Mouse (Mus musculus) central nervous system, embryonic 14 days (tissue): Measurements from ENCODE around the gene Rnf166. TPM values are rescaled to one million over a fixed set of nuclear protein-coding genes. Genes with fewer than 3 reads are reported as not detected.

Experiments
- polyA plus RNA-seq: library from polyadenylated mRNA; depleted of rRNA; stranded (reverse); fragments of >200 nt; gene quantifications from 2 replicates; pipeline ENCODE4 v1.2.3, GENCODE M21; 2012; rRNA removed

The Rnf166 gene
- polyA plus RNA-seq = 60.5 and 60.6 TPM in 2 replicates

GRCm38 (mm10) chr8:122475580-122476320 lies at the start of gene Rnf166, which contains the start of gene Ctu2:
TSS of gene Rnf166 (minus strand) at chr8:122476064.
TSS of gene Ctu2 (plus strand) at chr8:122476143.

DNA sequence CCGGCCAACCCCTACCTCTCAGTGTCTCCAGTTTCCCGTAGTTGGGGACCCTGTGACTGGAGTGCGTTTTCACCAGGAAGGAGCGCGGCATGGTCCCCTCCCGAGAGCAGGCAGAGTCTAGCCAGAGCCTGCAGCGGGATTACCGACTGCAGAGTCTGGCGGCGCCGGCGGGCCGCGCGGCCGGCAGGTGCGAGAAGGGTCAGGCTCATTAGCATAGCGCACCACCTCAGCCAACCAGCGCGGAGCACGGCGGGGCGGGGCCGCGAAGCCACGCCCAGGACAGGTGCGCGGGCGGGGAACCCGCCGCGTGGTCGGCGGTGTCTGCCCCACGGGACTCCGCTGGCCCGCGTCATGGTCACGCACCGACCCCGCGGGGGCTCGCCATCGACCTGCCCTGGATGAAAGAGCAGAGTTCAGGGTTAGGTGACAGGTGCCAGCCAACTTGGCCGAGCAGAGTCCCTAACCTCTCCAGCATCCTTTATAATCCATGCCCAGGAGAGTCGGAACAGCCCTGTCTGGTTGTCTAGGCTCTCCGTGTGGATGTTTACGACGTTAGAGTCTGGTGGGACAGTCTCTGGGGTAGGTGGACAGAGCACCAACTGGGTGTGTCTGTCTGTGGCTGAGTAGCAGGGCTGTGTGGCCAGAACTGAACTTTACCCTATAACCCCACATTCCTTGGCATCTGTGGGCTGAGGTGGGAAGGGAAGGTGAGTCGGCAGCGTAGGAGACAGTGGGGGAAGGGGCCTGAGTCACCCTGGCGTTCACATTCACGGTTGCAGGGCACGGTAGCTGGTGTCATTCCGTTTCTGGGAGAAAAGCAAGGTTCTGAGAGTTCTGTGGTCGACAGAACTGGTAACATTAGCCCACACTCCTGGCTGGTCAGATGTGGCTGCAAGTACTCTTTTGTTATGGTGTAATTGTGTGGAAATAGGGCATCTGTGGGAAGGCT lies 15.1 kb downstream of the Rnf166 start, which contains the start of gene Snai3:
Gene Snai3, minus strand, starts transcription at position 210 of the 949 bp plus-strand sequence.

DNA sequence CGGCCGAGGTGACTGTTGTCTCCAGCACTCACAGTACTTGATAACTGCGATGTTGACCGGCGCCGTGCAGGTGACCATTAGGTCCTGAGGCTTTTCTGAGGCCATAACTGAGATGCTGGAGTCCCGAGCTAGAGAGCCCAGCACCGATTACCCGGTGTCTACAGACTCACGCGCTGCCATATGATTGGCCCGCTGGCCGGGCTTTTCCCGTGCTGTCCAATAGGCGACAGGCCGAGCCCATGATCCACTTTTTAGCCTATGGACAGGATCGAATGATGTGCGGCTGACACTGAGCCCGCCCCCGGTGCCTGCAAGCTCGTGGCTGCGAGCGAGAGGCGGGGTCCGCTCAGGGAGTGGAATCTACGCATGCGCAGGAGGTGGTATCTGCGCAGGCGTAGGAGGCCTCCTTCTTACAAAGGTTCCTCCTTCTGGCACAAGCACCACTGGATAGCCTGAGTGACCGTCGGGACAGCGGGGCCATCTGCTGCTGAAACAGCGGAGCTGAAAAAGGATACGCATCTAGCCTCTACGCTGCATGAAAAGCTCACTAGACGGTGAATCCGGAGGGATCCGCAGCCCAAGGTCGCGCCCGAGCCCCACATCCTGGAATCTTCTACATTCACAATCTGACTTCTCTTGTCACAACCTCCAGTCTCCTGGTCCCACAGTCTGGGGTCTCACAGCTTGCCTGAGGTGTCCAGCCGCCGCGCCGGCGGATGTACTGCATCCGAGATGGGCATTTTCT lies 32.4 kb downstream of the Rnf166 start, which contains the start of gene Mvd:
Gene Mvd, minus strand, starts transcription at position 161 of the 745 bp plus-strand sequence.

GRCm38 (mm10) chr8:122432443-122433268 lies 43.2 kb downstream of the Rnf166 start, which contains the start of gene Cyba:
TSS of gene Cyba (minus strand) at chr8:122432930.

DNA sequence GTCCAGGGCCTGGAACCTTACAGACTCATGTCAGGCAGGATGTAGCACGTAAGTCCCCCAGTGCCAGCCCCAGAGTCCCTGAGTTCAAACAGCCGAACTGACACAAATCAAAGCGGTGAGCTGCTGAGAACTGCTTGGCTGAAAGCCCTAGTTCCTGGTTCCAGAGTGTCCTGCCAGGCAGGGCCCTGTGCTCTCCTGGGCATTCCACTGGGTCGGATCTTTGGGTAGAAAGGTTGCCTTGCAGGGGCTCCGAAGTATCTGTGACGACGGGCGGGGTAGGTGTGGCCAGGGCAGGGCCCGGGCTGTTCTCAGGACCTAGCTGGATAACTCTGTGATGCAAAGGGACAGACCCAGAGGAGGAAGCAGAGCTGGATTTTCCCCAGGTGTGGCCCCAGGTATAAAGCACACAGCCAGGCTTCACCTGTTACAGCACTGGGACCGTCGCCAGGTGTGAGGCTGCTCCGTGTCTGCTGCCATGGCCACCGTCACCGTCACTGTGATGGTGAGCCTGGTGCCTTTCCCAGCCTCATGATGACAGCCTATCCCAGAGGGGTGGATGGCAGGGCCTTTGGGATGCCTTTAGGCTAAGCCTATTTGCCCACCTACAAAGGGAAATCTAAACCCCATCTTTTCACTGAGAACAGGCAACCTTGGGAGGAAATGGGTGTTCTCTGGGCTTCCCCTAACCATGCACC lies 54.3 kb downstream of the Rnf166 start, which contains the start of gene Il17c:
Gene Il17c, plus strand, starts transcription at position 645 of the 695 bp plus-strand sequence.

Other genes starting within 250 kb of the Rnf166 start
- gene Zfpm1, start 193.9 kb downstream of the Rnf166 start, polyA plus RNA-seq = 7.2 and 13.5 TPM in 2 replicates
- gene Trhr2, start 115.3 kb downstream of the Rnf166 start, polyA plus RNA-seq = 0.05 and 0.81 TPM in 2 replicates
- gene Zc3h18, start 99.5 kb downstream of the Rnf166 start, polyA plus RNA-seq = 50.7 and 56.9 TPM in 2 replicates
- 0.65 and 1.1 TPM in 2 replicates for gene Il17c, start 54.0 kb downstream of the Rnf166 start, polyA plus RNA-seq
- 26.5 and 39.1 TPM in 2 replicates for gene Cyba, start 43.1 kb downstream of the Rnf166 start, polyA plus RNA-seq
- 50.6 and 51.9 TPM in 2 replicates for gene Mvd, start 32.6 kb downstream of the Rnf166 start, polyA plus RNA-seq
- 0.34 TPM in 1 of 2 replicates, not detected in the other for gene Snai3, start 15.3 kb downstream of the Rnf166 start, polyA plus RNA-seq
- gene Ctu2, start 79 bp upstream of the Rnf166 start, polyA plus RNA-seq = 80.4 and 84.3 TPM in 2 replicates
- 13.7 and 28.0 TPM in 2 replicates for gene Piezo1, start 75.3 kb upstream of the Rnf166 start, polyA plus RNA-seq
- 30.7 and 34.3 TPM in 2 replicates for gene Cdt1, start 92.0 kb upstream of the Rnf166 start, polyA plus RNA-seq
- 116 and 124 TPM in 2 replicates for gene Aprt, start 100.8 kb upstream of the Rnf166 start, polyA plus RNA-seq
- gene Galns, start 135.4 kb upstream of the Rnf166 start, polyA plus RNA-seq = 6.0 and 7.0 TPM in 2 replicates
- 177 and 206 TPM in 2 replicates for gene Trappc2l, start 135.6 kb upstream of the Rnf166 start, polyA plus RNA-seq
- not detected in 2 replicates for gene Pabpn1l, start 146.7 kb upstream of the Rnf166 start, polyA plus RNA-seq
- 13.5 and 17.0 TPM in 2 replicates for gene Cbfa2t3, start 223.0 kb upstream of the Rnf166 start, polyA plus RNA-seq